Mouse (Mus musculus) MEL (cell line): ENCODE results near the gene Fut1. TPM values are rescaled to one million over a fixed set of nuclear protein-coding genes. Genes with fewer than 3 reads are reported as not detected.

ENCODE experiments used
- DNase-seq: peaks from one replicate; pipeline ENCODE4 v3.0.0; 2011; ENCODE audit warnings: low read depth, low spot score
- H3K27ac ChIP-seq: 2 replicates; pipeline ENCODE4 v1.5.1; 2012; ENCODE audit warnings: low read depth, mild to moderate bottlenecking, control low read depth, low read length, moderate library complexity; ENCODE audit not compliant: control insufficient read depth
- H3K27me3 ChIP-seq, 2 experiments: fragments of 150-350 bp in 1 of 2; sonication (generic) in 1 of 2; 2 replicates each; pipeline ENCODE4 v1.6.1; 2012; ENCODE audit warnings: low read length in 2 of 2, mild to moderate bottlenecking in 2 of 2, improper control_type of control experiment in 1 of 2, moderate library complexity in 1 of 2; ENCODE audit not compliant: insufficient read depth in 2 of 2, control insufficient read depth in 1 of 2
- H3K36me3 ChIP-seq, 2 experiments: 2 replicates each; pipeline ENCODE4 v1.6.1; 2012 to 2014; ENCODE audit warnings: low read length in 2 of 2, improper control_type of control experiment in 1 of 2, inconsistent platforms in 1 of 2, mild to moderate bottlenecking in 1 of 2; ENCODE audit not compliant: insufficient read depth in 2 of 2, control insufficient read depth in 1 of 2
- H3K4me1 ChIP-seq, 2 experiments: fragments of 150-350 bp in 1 of 2; sonication (generic) in 1 of 2; 2 replicates each; pipeline ENCODE4 v1.6.1; 2012; ENCODE audit warnings: low read length in 2 of 2, improper control_type of control experiment in 1 of 2, mild to moderate bottlenecking in 1 of 2; ENCODE audit not compliant: insufficient read depth in 2 of 2, control insufficient read depth in 1 of 2
- H3K4me3 ChIP-seq, 2 experiments: fragments of 150-350 bp in 1 of 2; sonication (generic) in 1 of 2; 2 replicates each; pipeline ENCODE4 v1.5.1; 2012; ENCODE audit warnings: low read depth in 2 of 2, low read length in 2 of 2, mild to moderate bottlenecking in 2 of 2, moderate library complexity in 2 of 2, control low read depth in 1 of 2, improper control_type of control experiment in 1 of 2; ENCODE audit not compliant: control insufficient read depth in 1 of 2, insufficient read depth in 1 of 2
- H3K79me2 ChIP-seq: 2 replicates; pipeline ENCODE4 v1.6.1; 2012; ENCODE audit warnings: mild to moderate bottlenecking, low read length, moderate library complexity; ENCODE audit not compliant: control insufficient read depth, poor library complexity, insufficient read depth
- H3K9ac ChIP-seq: 2 replicates; pipeline ENCODE4 v1.6.1; 2012; ENCODE audit warnings: low read depth, mild to moderate bottlenecking, control low read depth, low read length, moderate library complexity; ENCODE audit not compliant: control insufficient read depth, poor library complexity, severe bottlenecking
- H3K9me3 ChIP-seq: fragments of 150-350 bp; sonication (generic); replicated peaks from 2 replicates; pipeline ENCODE4 v1.6.1; 2012; ENCODE audit warnings: mild to moderate bottlenecking, low read length, improper control_type of control experiment, moderate library complexity; ENCODE audit not compliant: insufficient read depth
- GABPA ChIP-seq: IDR thresholded peaks from 2 replicates; pipeline ENCODE4 v1.6.1; 2012; ENCODE audit warnings: low read depth, mild to moderate bottlenecking, inconsistent platforms, low read length, improper control_type of control experiment, moderate library complexity
- GATA1 ChIP-seq: IDR thresholded peaks from 2 replicates; pipeline ENCODE4 v1.6.1; 2011; ENCODE audit warnings: low read depth, low read length, improper control_type of control experiment
- JUND ChIP-seq: IDR thresholded peaks from 2 replicates; pipeline ENCODE4 v1.6.1; 2011; ENCODE audit warnings: low read depth, mild to moderate bottlenecking, improper control_type of control experiment, low read length
- MAFK ChIP-seq: IDR thresholded peaks from 2 replicates; pipeline ENCODE4 v1.6.1; 2011; ENCODE audit warnings: low read depth, mild to moderate bottlenecking, low read length, improper control_type of control experiment, borderline replicate concordance
- MAX ChIP-seq: IDR thresholded peaks from 2 replicates; pipeline ENCODE4 v1.6.1; 2011; ENCODE audit warnings: low read length, improper control_type of control experiment
- MEF2A ChIP-seq: IDR thresholded peaks from 2 replicates; pipeline ENCODE4 v1.6.1; 2014; ENCODE audit warnings: low read depth, mild to moderate bottlenecking, inconsistent platforms, low read length, improper control_type of control experiment; ENCODE audit not compliant: poor library complexity, insufficient replicate concordance, severe bottlenecking; ENCODE audit errors: extremely low read depth
- MYB ChIP-seq: IDR thresholded peaks from 2 replicates; pipeline ENCODE4 v1.6.1; 2011; ENCODE audit warnings: mild to moderate bottlenecking, low read depth, low read length, improper control_type of control experiment
- NELFE ChIP-seq: IDR thresholded peaks from 2 replicates; pipeline ENCODE4 v1.6.1; 2011; ENCODE audit warnings: low read depth, low read length, improper control_type of control experiment
- NRF1 ChIP-seq: IDR thresholded peaks from 2 replicates; pipeline ENCODE4 v1.6.1; 2014; ENCODE audit warnings: low read depth, mild to moderate bottlenecking, inconsistent platforms, low read length, improper control_type of control experiment, moderate library complexity; ENCODE audit not compliant: poor library complexity, insufficient read depth, severe bottlenecking
- POLR2A ChIP-seq, 2 experiments: IDR thresholded peaks; 2 replicates each; pipeline ENCODE4 v1.6.1; 2011 to 2012; ENCODE audit warnings: low read length in 2 of 2, mild to moderate bottlenecking in 2 of 2, control low read depth in 1 of 2, improper control_type of control experiment in 1 of 2, low read depth in 1 of 2, moderate library complexity in 1 of 2; ENCODE audit not compliant: control insufficient read depth in 1 of 2, insufficient read depth in 1 of 2, poor library complexity in 1 of 2
- POLR2AphosphoS5 ChIP-seq: IDR thresholded peaks from 2 replicates; pipeline ENCODE4 v1.6.1; 2012; ENCODE audit warnings: low read depth, borderline replicate concordance, mild to moderate bottlenecking, inconsistent platforms, low read length, moderate library complexity, mixed read lengths
- RAD21 ChIP-seq: IDR thresholded peaks from 2 replicates; pipeline ENCODE4 v1.6.1; 2011; ENCODE audit warnings: mild to moderate bottlenecking, low read depth, low read length, improper control_type of control experiment
- RCOR1 ChIP-seq: IDR thresholded peaks from 2 replicates; pipeline ENCODE4 v1.6.1; 2012; ENCODE audit warnings: low read depth, mild to moderate bottlenecking, inconsistent platforms, low read length, improper control_type of control experiment
- USF1 ChIP-seq: IDR thresholded peaks from 2 replicates; pipeline ENCODE4 v1.6.1; 2014; ENCODE audit warnings: low read depth, mild to moderate bottlenecking, inconsistent platforms, low read length, improper control_type of control experiment, moderate library complexity
- USF2 ChIP-seq, 2 experiments: IDR thresholded peaks; 2 replicates each; pipeline ENCODE4 v1.6.1; 2011 to 2012; ENCODE audit warnings: improper control_type of control experiment in 2 of 2, low read length in 2 of 2, borderline replicate concordance in 1 of 2, inconsistent platforms in 1 of 2, low read depth in 1 of 2, mild to moderate bottlenecking in 1 of 2; ENCODE audit not compliant: insufficient read depth in 1 of 2
- ZC3H11A ChIP-seq: IDR thresholded peaks from 2 replicates; pipeline ENCODE4 v1.6.1; 2012; ENCODE audit warnings: low read depth, mild to moderate bottlenecking, inconsistent platforms, low read length, improper control_type of control experiment
- ZKSCAN1 ChIP-seq: IDR thresholded peaks from 2 replicates; pipeline ENCODE4 v1.6.1; 2012; ENCODE audit warnings: low read depth, mild to moderate bottlenecking, inconsistent platforms, low read length, improper control_type of control experiment, moderate library complexity
- ZNF384 ChIP-seq: IDR thresholded peaks from 2 replicates; pipeline ENCODE4 v1.6.1; 2012; ENCODE audit warnings: low read depth, mild to moderate bottlenecking, inconsistent platforms, low read length, improper control_type of control experiment
- polyA plus RNA-seq, 2 experiments: library from polyadenylated mRNA; stranded (reverse) in 1 of 2; unstranded in 1 of 2; fragments of >175 nt in 1 of 2; fragments of >200 nt in 1 of 2; gene quantifications; 2 replicates each; pipeline versions ENCODE4 v1.2.1 to v1.2.4; 2012; ENCODE audit warnings: low replicate concordance in 2 of 2, low read depth in 1 of 2; ENCODE audit not compliant: insufficient read length in 2 of 2, insufficient read depth in 1 of 2, missing spikeins in 1 of 2
- total RNA-seq: library from RNA; depleted of rRNA; stranded (reverse); fragments of 300-350 nt; gene quantifications from 2 replicates; pipeline ENCODE4 v1.2.3, GENCODE M21; 2012

The Fut1 gene
- total and polyA plus RNA-seq, 3 experiments: 0.04 TPM; not detected in 2

GRCm38 (mm10) chr7:45665303-45666138 is 48.4 kb downstream of the Fut1 start:
- H3K27me3 ChIP-seq: peaks cover 0 to 2% of the 10 kb centered on the region in 2 experiments; a peak in 3 of 4 replicates
- no peak for TF ChIP-seq ZNF384
- TF ChIP-seq RAD21: no peak
- TF ChIP-seq GABPA: no peak
- no peak for TF ChIP-seq POLR2AphosphoS5
- TF ChIP-seq ZC3H11A: no peak
- TF ChIP-seq MEF2A: no peak
- no peak for TF ChIP-seq RCOR1
- no peak for TF ChIP-seq GATA1
- TF ChIP-seq NELFE: no peak
- TF ChIP-seq JUND: no peak
- TF ChIP-seq MYB: no peak
- no peak for TF ChIP-seq MAX
- no peak for TF ChIP-seq MAFK
- no peak for TF ChIP-seq POLR2A (IDR thresholded peaks at IDR 0.05; ENCODE audit: control insufficient read depth in 1 of 2, insufficient read depth in 1 of 2, low read depth in 1 of 2, low read length in 2 of 2, poor library complexity in 1 of 2)
- TF ChIP-seq, all 39 proteins: peak for 0
- Histone ChIP-seq H3K4me1 (no peaks in the 10 kb centered on the region), H3K9me3 (no peaks in the 10 kb centered on the region), H3K36me3 (no peaks in the 10 kb centered on the region), H3K4me3 (no peak overlapping the region), H3K79me2 (no peaks in the 10 kb centered on the region), H3K9ac (no peak overlapping the region), H3K27ac (no peak overlapping the region)
- DNase-seq: no peak

- no peaks in the 10 kb centered on the region for H3K9me3 ChIP-seq
- H3K79me2 ChIP-seq: no peaks in the 10 kb centered on the region
- no peaks in the 10 kb centered on the region for H3K36me3 ChIP-seq
- H3K4me3 ChIP-seq: no peak within 1 kb of the TSS
- no peak within 1 kb of the TSS for H3K9ac ChIP-seq
- TF ChIP-seq USF2 (IDR thresholded peaks at IDR 0.05; ENCODE audit: borderline replicate concordance in 1 of 2, insufficient read depth in 1 of 2, low read depth in 1 of 2, low read length in 2 of 2) (no peak), USF1 (no peak), NRF1 (no peak), MAX (no peak), ZKSCAN1 (no peak)
- peaks cover 0 to 2% of the 10 kb centered on the region in 2 experiments; a peak in 3 of 4 replicates for H3K27me3 ChIP-seq
- no peak for DNase-seq
- no peaks in the 10 kb centered on the region for H3K4me1 ChIP-seq
- no peak within 1 kb of the TSS for H3K27ac ChIP-seq
These were observed 49.1 kb downstream of the Fut1 start, which contains the start of gene Fut2 for GRCm38 (mm10) chr7:45666161-45666560. Gene Fut2, minus strand, starts transcription at chr7:45666394.
